Mouse (Mus musculus): ENCODE measurements around the gene Zmat5. TPM values are rescaled to one million over a fixed set of nuclear protein-coding genes. Genes with fewer than 3 reads are reported as not detected.
A peak's percentile ranks its signal among the peaks of the same experiment; 100 is the strongest.

Zmat5 gene
- polyA plus RNA-seq (2015; fragmentation: Nextera tagmentation; extraction: Ambion mirVana) = 76.5 and 80.0 TPM in 2 replicates

DNA sequence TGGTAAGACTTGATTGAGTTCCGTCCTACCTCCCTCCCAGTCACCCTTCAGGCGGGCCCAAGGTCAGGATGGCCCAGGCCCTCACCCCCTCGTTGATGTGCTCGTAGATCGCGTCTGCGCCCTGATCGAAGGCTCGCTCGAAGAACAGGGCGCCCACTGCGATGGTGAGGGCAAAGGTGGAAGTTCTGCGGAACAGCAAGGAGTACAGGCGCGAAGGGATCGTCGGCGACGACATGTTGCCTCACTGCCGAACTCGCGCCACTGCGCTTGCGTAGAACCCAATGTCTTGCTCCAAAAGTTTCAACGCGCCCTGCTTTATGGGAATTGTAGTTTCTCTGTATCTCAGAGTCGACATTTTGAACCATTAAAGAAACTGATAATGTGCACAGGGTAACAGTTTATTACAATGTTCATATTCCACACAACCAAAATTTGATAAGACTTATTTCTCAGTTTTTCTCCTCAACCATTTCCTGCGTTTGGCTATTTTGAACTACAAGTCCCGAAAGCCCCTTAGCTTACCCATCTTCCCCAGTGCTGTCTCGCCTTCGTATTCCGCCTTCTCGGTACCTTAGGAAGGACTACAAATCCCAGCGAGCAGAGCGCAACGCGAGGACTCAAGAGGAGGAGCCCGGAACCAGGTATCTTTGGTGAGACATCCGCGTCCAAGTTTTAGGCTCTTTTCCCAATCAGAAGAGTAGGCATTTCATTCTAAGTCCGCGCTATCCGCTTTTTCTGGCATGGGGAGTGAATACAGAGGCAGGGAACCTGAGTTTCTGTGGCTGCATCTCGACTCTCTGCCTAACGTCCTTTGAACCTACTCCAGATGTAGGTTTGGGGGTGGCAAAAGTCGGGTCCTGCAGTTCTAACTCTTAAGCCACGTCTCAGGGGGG lies at the start of gene Zmat5, which contains the start of gene Uqcr10:
Gene Zmat5, plus strand, starts transcription at position 607 of the 893 bp plus-strand sequence.
Gene Uqcr10, minus strand, starts transcription at position 271 of the 893 bp plus-strand sequence.
- Histone ChIP-seq H3K9me3 (ENCODE audit: control insufficient read depth, low read length) (no peaks in the 10 kb centered on the region), H3K9ac (ENCODE audit: low read length) (peak within 1 kb of the TSS; percentile 93), H3K27me3 (ENCODE audit: control insufficient read depth, insufficient read depth, low read depth, low read length) (no peaks in the 10 kb centered on the region), H3K36me3 (ENCODE audit: control insufficient read depth, insufficient read depth, low read length) (peaks cover 10% of the 10 kb centered on the region), H3K4me2 (ENCODE audit: low read depth, low read length) (peak within 1 kb of the TSS; percentile 60), H3K4me3 (ENCODE audit: low read length) (peak within 1 kb of the TSS; percentile 79), H3K4me1 (replicated peaks; ENCODE audit: control insufficient read depth, insufficient read depth, low read length) (peaks cover 12% of the 10 kb centered on the region), H3K27ac (ENCODE audit: low read length) (peak within 1 kb of the TSS; percentile 77; the same call in 1 of the 2 replicates)
- ATAC-seq (ENCODE audit: low read depth) = peak; percentile 98
- under 1% methylated on average over 47 of the region's 47 CpGs for WGBS

DNA sequence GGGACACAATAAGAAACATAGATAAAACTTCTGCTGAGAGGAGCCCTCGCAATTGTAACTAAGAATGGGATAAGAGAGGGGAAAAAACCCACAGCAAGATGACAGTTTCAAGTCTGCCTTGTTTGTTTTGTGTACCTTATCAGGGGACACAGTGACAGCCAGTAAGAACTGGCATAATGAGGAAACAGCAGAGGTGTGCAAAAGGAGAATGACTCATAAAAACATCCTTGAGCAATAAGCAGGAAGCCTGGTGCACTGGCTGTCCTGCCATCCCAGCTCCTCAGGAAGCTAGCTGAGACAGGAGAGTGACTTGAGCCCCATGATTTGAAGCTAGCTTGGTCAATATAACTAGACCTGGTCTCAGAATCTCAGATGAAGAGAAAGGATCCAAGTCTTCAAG lies 44.7 kb upstream of the Zmat5 start:
- H3K4me1 ChIP-seq (replicated peaks; ENCODE audit: control insufficient read depth, insufficient read depth, low read length) = no peaks in the 10 kb centered on the region
- H3K36me3 ChIP-seq (ENCODE audit: control insufficient read depth, insufficient read depth, low read length) = peaks cover 13% of the 10 kb centered on the region
- no peaks in the 10 kb centered on the region for H3K27me3 ChIP-seq (ENCODE audit: control insufficient read depth, insufficient read depth, low read depth, low read length)
- no peaks in the 10 kb centered on the region for H3K9me3 ChIP-seq (ENCODE audit: control insufficient read depth, low read length)
- H3K27ac ChIP-seq (ENCODE audit: low read length) = no peak overlapping the region
- H3K4me2 ChIP-seq (ENCODE audit: low read depth, low read length) = no peak overlapping the region
- WGBS = 83% methylated on average over 1 of the region's 1 CpGs
- no peak overlapping the region for H3K9ac ChIP-seq (ENCODE audit: low read length)
- H3K4me3 ChIP-seq (ENCODE audit: low read length) = no peak overlapping the region
- ATAC-seq (ENCODE audit: low read depth) = no peak

DNA sequence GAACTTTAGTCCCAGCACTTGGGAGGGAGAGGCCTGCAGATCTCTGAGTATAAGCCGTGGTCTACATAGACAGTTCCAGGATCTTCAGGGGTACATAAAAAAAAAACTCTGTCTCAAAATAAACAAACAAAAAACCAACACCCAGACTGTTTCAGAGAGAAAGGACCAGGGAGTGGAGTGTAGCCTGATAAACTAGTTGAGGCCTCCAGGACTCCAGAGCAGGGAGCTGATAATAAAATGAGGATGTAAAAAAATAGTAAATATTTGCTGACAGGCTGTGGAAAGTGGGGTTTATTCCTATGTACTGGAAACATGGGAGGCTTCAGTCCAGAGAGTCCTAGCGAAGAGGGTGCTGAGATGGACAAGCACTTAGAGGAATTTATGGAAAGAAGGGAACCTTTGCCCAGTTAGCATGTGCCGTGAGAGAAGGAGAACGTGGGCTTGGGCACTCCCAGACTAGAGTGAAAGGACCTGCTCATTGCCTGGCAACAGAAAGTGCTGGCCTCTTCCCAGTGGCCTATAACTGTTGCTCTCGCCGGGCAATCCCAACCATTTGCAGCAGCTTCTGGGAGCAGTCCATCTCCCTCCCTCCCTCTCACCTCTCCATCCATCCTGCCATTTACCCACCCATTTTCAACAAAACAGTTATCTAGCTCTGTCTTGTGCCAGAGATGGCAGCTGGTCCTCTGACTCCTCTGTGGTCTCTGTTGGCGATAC lies 44.0 kb upstream of the Zmat5 start:
- no peak for ATAC-seq (ENCODE audit: low read depth)
- Histone ChIP-seq H3K27ac (ENCODE audit: low read length) (no peak overlapping the region), H3K36me3 (ENCODE audit: control insufficient read depth, insufficient read depth, low read length) (peaks cover 13% of the 10 kb centered on the region), H3K9me3 (ENCODE audit: control insufficient read depth, low read length) (no peaks in the 10 kb centered on the region), H3K9ac (ENCODE audit: low read length) (no peak overlapping the region), H3K4me3 (ENCODE audit: low read length) (no peak overlapping the region), H3K4me1 (replicated peaks; ENCODE audit: control insufficient read depth, insufficient read depth, low read length) (no peaks in the 10 kb centered on the region), H3K4me2 (ENCODE audit: low read depth, low read length) (no peak overlapping the region), H3K27me3 (ENCODE audit: control insufficient read depth, insufficient read depth, low read depth, low read length) (no peaks in the 10 kb centered on the region)
- 80% methylated on average over 7 of the region's 7 CpGs for WGBS

DNA sequence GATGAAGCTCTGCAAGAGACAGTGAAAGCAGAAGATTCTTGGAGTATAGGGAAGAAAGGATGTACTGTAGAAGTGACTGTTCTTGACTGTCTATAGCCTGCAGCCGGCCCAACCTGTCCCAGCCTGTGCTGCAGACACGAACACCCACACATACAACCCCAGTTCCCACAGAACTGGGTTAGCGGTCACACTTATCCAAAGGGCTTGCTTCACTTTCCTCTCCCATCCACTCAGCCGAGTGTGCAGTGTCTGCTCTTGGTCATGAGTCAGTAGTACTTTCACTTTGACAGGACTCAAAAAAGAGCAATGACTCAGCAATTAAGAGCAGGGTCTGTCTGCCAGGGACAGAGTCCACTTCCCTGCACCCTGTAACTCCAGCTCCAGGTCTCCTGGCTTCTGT lies 43.2 kb upstream of the Zmat5 start:
- Histone ChIP-seq H3K4me1 (replicated peaks; ENCODE audit: control insufficient read depth, insufficient read depth, low read length) (no peaks in the 10 kb centered on the region), H3K27me3 (ENCODE audit: control insufficient read depth, insufficient read depth, low read depth, low read length) (no peaks in the 10 kb centered on the region), H3K9me3 (ENCODE audit: control insufficient read depth, low read length) (no peaks in the 10 kb centered on the region), H3K4me2 (ENCODE audit: low read depth, low read length) (no peak overlapping the region), H3K9ac (ENCODE audit: low read length) (no peak overlapping the region), H3K36me3 (ENCODE audit: control insufficient read depth, insufficient read depth, low read length) (peaks cover 13% of the 10 kb centered on the region), H3K27ac (ENCODE audit: low read length) (no peak overlapping the region; the same call in 1 of the 2 replicates), H3K4me3 (ENCODE audit: low read length) (no peak overlapping the region)
- 86% methylated on average over 4 of the region's 4 CpGs for WGBS
- ATAC-seq (ENCODE audit: low read depth) = peak; percentile 28; the same call in 1 of the 2 replicates

DNA sequence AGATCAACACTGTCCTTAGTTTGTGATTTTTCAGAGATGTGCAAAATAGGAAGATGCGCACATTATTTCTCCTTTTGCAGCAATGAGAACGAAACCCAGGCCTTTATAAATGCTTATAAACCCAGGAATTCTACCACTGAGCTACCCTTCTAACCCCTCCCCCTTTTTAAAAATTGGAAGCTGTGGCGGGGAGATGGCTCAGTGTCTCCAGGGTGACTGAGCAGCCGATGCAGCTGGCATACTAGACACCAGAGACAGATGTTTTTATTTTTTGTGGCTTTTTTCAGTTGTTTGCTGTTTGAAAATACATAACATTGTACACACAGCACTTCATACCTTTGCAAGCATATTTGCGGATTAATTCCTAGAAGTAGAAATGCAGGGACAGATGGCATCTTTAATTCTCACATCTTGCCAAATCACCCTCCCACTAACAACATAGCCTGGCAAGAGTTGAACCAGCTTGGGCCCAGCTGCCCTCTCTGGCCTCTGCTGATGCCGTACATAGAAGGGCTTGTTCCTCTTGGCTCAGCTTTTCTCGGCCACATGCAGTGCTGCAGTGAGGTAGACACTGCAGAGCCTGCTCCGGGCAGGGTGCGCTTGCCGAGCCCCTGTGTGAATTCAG lies 42.5 kb upstream of the Zmat5 start:
- 75% methylated on average over 10 of the region's 10 CpGs for WGBS
- ATAC-seq (ENCODE audit: low read depth) = peak; percentile 84
- Histone ChIP-seq H3K27ac (ENCODE audit: low read length) (no peak overlapping the region; the same call in none of the 2 replicates), H3K4me2 (ENCODE audit: low read depth, low read length) (no peak overlapping the region), H3K4me1 (replicated peaks; ENCODE audit: control insufficient read depth, insufficient read depth, low read length) (no peaks in the 10 kb centered on the region), H3K9me3 (ENCODE audit: control insufficient read depth, low read length) (no peaks in the 10 kb centered on the region), H3K9ac (ENCODE audit: low read length) (no peak overlapping the region), H3K4me3 (ENCODE audit: low read length) (no peak overlapping the region), H3K36me3 (ENCODE audit: control insufficient read depth, insufficient read depth, low read length) (peaks cover 14% of the 10 kb centered on the region), H3K27me3 (ENCODE audit: control insufficient read depth, insufficient read depth, low read depth, low read length) (no peaks in the 10 kb centered on the region)

DNA sequence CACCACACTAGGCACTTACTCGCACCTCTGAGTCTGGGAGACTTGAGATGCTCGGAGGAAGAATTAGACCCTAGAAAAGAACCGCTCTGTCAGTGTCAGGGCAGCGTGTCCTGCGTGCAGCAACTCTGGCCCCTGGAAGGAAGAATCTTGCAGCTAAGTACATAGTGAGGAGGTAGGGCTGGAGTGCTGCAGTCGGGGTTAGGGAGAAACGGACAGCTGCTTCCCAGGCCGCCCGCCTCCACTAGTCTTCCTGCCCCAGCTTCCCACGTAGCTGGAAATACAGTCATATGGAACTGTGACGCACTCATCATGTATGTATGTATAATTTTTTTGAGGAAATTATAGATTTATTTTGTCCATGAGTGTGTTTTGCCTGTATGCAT lies 42.0 kb upstream of the Zmat5 start:
- H3K4me3 ChIP-seq (ENCODE audit: low read length) = no peak overlapping the region
- H3K4me2 ChIP-seq (ENCODE audit: low read depth, low read length) = no peak overlapping the region
- no peaks in the 10 kb centered on the region for H3K4me1 ChIP-seq (replicated peaks; ENCODE audit: control insufficient read depth, insufficient read depth, low read length)
- peaks cover 15% of the 10 kb centered on the region for H3K36me3 ChIP-seq (ENCODE audit: control insufficient read depth, insufficient read depth, low read length)
- 84% methylated on average over 11 of the region's 11 CpGs for WGBS
- no peaks in the 10 kb centered on the region for H3K9me3 ChIP-seq (ENCODE audit: control insufficient read depth, low read length)
- no peak overlapping the region for H3K9ac ChIP-seq (ENCODE audit: low read length)
- ATAC-seq (ENCODE audit: low read depth) = peak; percentile 65
- no peak overlapping the region; the same call in 1 of the 2 replicates for H3K27ac ChIP-seq (ENCODE audit: low read length)
- H3K27me3 ChIP-seq (ENCODE audit: control insufficient read depth, insufficient read depth, low read depth, low read length) = no peaks in the 10 kb centered on the region

DNA sequence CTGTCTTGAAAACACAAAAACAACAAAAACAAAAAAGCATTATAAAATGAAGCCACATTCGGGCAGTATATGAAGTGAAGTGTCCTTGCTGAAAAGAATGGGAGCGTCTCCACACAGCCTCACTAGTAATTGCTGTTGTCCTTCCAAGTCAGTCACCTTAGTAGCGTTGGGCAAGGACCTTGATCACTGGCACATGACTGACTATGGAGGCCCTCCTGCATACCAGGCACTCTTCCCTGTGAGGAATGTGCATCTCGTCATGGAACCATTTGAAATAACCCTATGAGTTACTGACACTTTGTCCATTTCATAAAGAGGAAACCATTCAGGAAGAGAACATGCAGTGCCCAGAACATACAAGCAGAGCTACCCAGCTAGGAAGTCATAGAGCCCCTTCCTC lies 32.7 kb upstream of the Zmat5 start:
- Histone ChIP-seq H3K9ac (ENCODE audit: low read length) (no peak overlapping the region), H3K4me2 (ENCODE audit: low read depth, low read length) (no peak overlapping the region), H3K27ac (ENCODE audit: low read length) (no peak overlapping the region), H3K4me3 (ENCODE audit: low read length) (no peak overlapping the region), H3K27me3 (ENCODE audit: control insufficient read depth, insufficient read depth, low read depth, low read length) (no peaks in the 10 kb centered on the region), H3K9me3 (ENCODE audit: control insufficient read depth, low read length) (no peaks in the 10 kb centered on the region), H3K4me1 (replicated peaks; ENCODE audit: control insufficient read depth, insufficient read depth, low read length) (peaks cover 5% of the 10 kb centered on the region; the same call in 1 of the 2 replicates), H3K36me3 (ENCODE audit: control insufficient read depth, insufficient read depth, low read length) (peaks cover 10% of the 10 kb centered on the region; the same call in 1 of the 2 replicates)
- WGBS = 87% methylated on average over 4 of the region's 4 CpGs
- ATAC-seq (ENCODE audit: low read depth) = no peak

DNA sequence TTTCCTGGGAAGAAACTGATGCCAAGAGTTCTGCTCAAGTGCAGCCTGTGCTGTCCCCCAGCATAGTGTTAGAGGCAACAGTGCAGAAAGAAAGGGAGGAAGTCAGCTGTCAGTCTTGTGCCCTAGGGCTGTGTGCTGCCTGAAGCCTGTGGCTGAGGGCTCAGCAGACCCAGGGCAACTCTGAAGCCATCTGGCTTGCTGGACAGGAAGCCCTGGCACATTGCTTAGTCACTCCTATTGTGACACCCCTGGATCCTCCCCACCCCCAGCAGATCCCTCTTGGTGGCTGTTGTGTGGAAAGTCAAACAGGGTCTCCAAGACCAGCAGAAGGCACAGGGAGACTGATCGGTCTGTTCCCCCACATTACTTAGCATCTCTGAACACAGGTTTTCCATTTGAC lies 29.9 kb upstream of the Zmat5 start:
- H3K27ac ChIP-seq (ENCODE audit: low read length) = peak overlapping the region; percentile 12

More for the DNA sequence above, 29.9 kb upstream of the Zmat5 start:
- no peaks in the 10 kb centered on the region for H3K9me3 ChIP-seq (ENCODE audit: control insufficient read depth, low read length)
- 74% methylated on average over 1 of the region's 1 CpGs for WGBS
- no peak overlapping the region for H3K4me2 ChIP-seq (ENCODE audit: low read depth, low read length)
- peaks cover 5% of the 10 kb centered on the region; the same call in 1 of the 2 replicates for H3K4me1 ChIP-seq (replicated peaks; ENCODE audit: control insufficient read depth, insufficient read depth, low read length)
- H3K27me3 ChIP-seq (ENCODE audit: control insufficient read depth, insufficient read depth, low read depth, low read length) = no peaks in the 10 kb centered on the region
- peak; percentile 46; the same call in 1 of the 2 replicates for ATAC-seq (ENCODE audit: low read depth)
- peaks cover 10% of the 10 kb centered on the region; the same call in 1 of the 2 replicates for H3K36me3 ChIP-seq (ENCODE audit: control insufficient read depth, insufficient read depth, low read length)
- H3K4me3 ChIP-seq (ENCODE audit: low read length) = no peak overlapping the region
- no peak overlapping the region for H3K9ac ChIP-seq (ENCODE audit: low read length)

All from lung, embryonic 16.5 days (tissue).